Mouse (Mus musculus) embryonic fibroblast, embryonic 13.5 days (primary cell): ENCODE measurements around the gene Exosc8. TPM values are rescaled to one million over a fixed set of nuclear protein-coding genes. Genes with fewer than 3 reads are reported as not detected.

Experiments used
- H3K27ac ChIP-seq: 2 replicates; pipeline ENCODE4 v1.5.1; 2012; ENCODE audit warnings: low read length, control low read depth, inconsistent platforms; ENCODE audit not compliant: insufficient read depth
- H3K4me1 ChIP-seq: 2 replicates; pipeline ENCODE4 v1.6.1; 2011; ENCODE audit warnings: low read length; ENCODE audit not compliant: control insufficient read depth, insufficient read depth
- H3K4me3 ChIP-seq: 2 replicates; pipeline ENCODE4 v1.5.1; 2011; ENCODE audit warnings: mild to moderate bottlenecking, control low read depth, low read length; ENCODE audit not compliant: insufficient read depth
- CTCF ChIP-seq: IDR thresholded peaks from 2 replicates; pipeline ENCODE4 v1.5.1; 2011; ENCODE audit warnings: mild to moderate bottlenecking, control low read depth, low read length, moderate library complexity, borderline replicate concordance; ENCODE audit not compliant: insufficient read depth
- POLR2A ChIP-seq: IDR thresholded peaks from 2 replicates; pipeline ENCODE4 v1.6.1; 2011; ENCODE audit warnings: low read depth, mild to moderate bottlenecking, control low read depth, low read length, moderate library complexity
- polyA plus RNA-seq: library from polyadenylated mRNA; stranded (reverse); fragments of >200 nt; gene quantifications from 2 replicates; pipeline ENCODE4 v1.2.4, GENCODE M21; 2011; ENCODE audit warnings: low read depth; ENCODE audit not compliant: missing spikeins, insufficient read length

Gene Exosc8
- polyA plus RNA-seq, 1 experiment, result 81.5 TPM

GRCm38 (mm10) chr3:54687245-54687644 lies 47.9 kb downstream of the Exosc8 start:
- H3K27ac ChIP-seq, result no peak overlapping the region
- no peaks in the 10 kb centered on the region for H3K4me1 ChIP-seq
- H3K4me3 ChIP-seq, result no peak overlapping the region
- no peak for TF ChIP-seq POLR2A
- TF ChIP-seq CTCF, result no peak

GRCm38 (mm10) chr3:54685202-54685601 lies 50.0 kb downstream of the Exosc8 start:
- TF ChIP-seq CTCF, result no peak
- TF ChIP-seq POLR2A, result no peak
- Histone ChIP-seq H3K4me3 (no peak overlapping the region), H3K27ac (no peak overlapping the region), H3K4me1 (no peaks in the 10 kb centered on the region)

- H3K4me3 ChIP-seq, result no peak overlapping the region
- TF ChIP-seq POLR2A (no peak), CTCF (no peak)
Measured at GRCm38 (mm10) chr3:54681310-54682204, 53.6 kb downstream of the Exosc8 start.

More at GRCm38 (mm10) chr3:54681310-54682204, 53.6 kb downstream of the Exosc8 start:
- no peaks in the 10 kb centered on the region for H3K4me1 ChIP-seq
- no peak overlapping the region for H3K27ac ChIP-seq

Other genes with a start within 250 kb of the Exosc8 start
- gene Supt20, start 42.6 kb downstream of the Exosc8 start, polyA plus RNA-seq, result 89.8 and 121 TPM in 2 replicates
- not detected in 2 replicates for gene Gm21958, start 21.0 kb downstream of the Exosc8 start, polyA plus RNA-seq
- gene Alg5, start 146 bp upstream of the Exosc8 start, polyA plus RNA-seq, result 51.9 and 58.3 TPM in 2 replicates
- 1.3 and 1.5 TPM in 2 replicates for gene Smad9, start 20.2 kb upstream of the Exosc8 start, polyA plus RNA-seq
- gene Rfxap, start 72.4 kb upstream of the Exosc8 start, polyA plus RNA-seq, result 11.4 and 18.5 TPM in 2 replicates
- not detected in 2 replicates for gene Sertm1, start 180.5 kb upstream of the Exosc8 start, polyA plus RNA-seq